Mouse (Mus musculus) heart, embryonic 11.5 days (tissue): ENCODE results near the gene Banp. TPM values are rescaled to one million over a fixed set of nuclear protein-coding genes. Genes with fewer than 3 reads are reported as not detected.

ENCODE experiments used
- ATAC-seq: fragments of 200-750 bp; cut with Nextera tagmentation; replicated peaks from 2 replicates; pipeline ENCODE4 v1.8.0; 2017; ENCODE audit warnings: moderate library complexity; ENCODE audit not compliant: insufficient number of reproducible peaks, low FRiP score, low TSS enrichment
- H3K27ac ChIP-seq: fragments of 300-500 bp; sonication (generic); 2 replicates; pipeline ENCODE4 v1.5.1; 2014; ENCODE audit warnings: mild to moderate bottlenecking, low read depth, low read length
- H3K27me3 ChIP-seq: fragments of 300-500 bp; sonication (generic); 2 replicates; pipeline ENCODE4 v1.6.1; 2014; ENCODE audit warnings: mild to moderate bottlenecking, low read length, mixed read lengths; ENCODE audit not compliant: control insufficient read depth, insufficient read depth
- H3K36me3 ChIP-seq: fragments of 300-500 bp; sonication (generic); 2 replicates; pipeline ENCODE4 v1.6.1; 2014; ENCODE audit warnings: mild to moderate bottlenecking, low read length, moderate library complexity, mixed read lengths; ENCODE audit not compliant: control insufficient read depth, insufficient read depth
- H3K4me1 ChIP-seq: fragments of 300-500 bp; sonication (generic); 2 replicates; pipeline ENCODE4 v1.6.1; 2014; ENCODE audit warnings: low read length; ENCODE audit not compliant: control insufficient read depth, insufficient read depth
- H3K4me2 ChIP-seq: fragments of 300-500 bp; sonication (generic); 2 replicates; pipeline ENCODE4 v1.6.1; 2014; ENCODE audit warnings: mild to moderate bottlenecking, moderate library complexity
- H3K4me3 ChIP-seq: fragments of 300-500 bp; sonication (generic); 2 replicates; pipeline ENCODE4 v1.5.1; 2014; ENCODE audit warnings: low read depth, low read length
- H3K9ac ChIP-seq: fragments of 300-500 bp; sonication (generic); 2 replicates; pipeline ENCODE4 v1.6.1; 2014; ENCODE audit warnings: mild to moderate bottlenecking, low read depth, low read length, moderate library complexity
- H3K9me3 ChIP-seq: fragments of 300-500 bp; sonication (generic); replicated peaks from 2 replicates; pipeline ENCODE4 v1.6.1; 2016; ENCODE audit warnings: low read length; ENCODE audit not compliant: control insufficient read depth
- WGBS: fragments of 180-500 bp; shearing (Covaris S2); extraction: QIAGEN DNeasy Blood & Tissue Kit; methylation state at CpG from one replicate; pipeline ENCODE4 v1.1.7; 2014; ENCODE audit not compliant: insufficient replicate concordance; 5-methylcytosine and 5-hydroxymethylcytosine counted together
- polyA plus RNA-seq: library from polyadenylated mRNA; unstranded; fragments of >200 nt; fragmentation: Nextera tagmentation; extraction: Ambion mirVana; gene quantifications from 2 replicates; pipeline ENCODE4 v1.2.1, GENCODE M21; 2014

The Banp gene
- 39.7 and 40.1 TPM in 2 replicates for polyA plus RNA-seq

DNA sequence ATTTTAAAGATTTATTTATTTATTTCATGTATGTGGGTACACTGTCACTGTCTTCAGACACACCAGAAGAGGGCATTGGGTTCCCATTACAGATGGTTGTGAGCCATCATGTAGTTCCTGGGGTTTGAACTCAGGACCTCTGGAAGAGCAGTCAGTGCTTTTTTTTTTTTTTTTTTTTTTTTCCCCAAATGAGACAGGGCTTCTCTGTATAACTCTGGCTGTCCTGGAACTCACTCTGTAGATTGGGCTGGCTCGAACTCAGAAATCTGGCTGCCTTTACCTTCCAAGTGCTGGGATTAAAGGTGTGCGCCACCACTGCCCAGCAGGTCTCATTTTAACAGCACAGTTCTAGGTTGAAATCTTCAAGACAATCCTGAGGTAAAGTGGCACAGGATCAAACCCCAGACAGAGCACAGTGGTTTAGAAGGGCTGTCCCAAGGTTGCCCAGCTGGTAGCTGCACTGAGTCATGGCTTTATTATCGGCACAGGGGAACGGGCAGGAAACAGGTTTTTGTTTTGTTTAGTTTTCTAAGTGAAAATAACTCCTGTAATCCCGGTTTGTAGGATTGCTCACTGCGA is at the start of gene Banp:
TSS of gene Banp (plus strand) at position 529 of the 579 bp plus-strand sequence.
- 62% methylated on average over 6 of the region's 6 CpGs for WGBS
- peak within 1 kb of the TSS; percentile 97 for H3K27ac ChIP-seq
- H3K4me2 ChIP-seq = peak within 1 kb of the TSS; percentile 95
- no peaks in the 10 kb centered on the region for H3K9me3 ChIP-seq
- H3K9ac ChIP-seq = peak within 1 kb of the TSS; percentile 92
- H3K4me3 ChIP-seq = peak within 1 kb of the TSS; percentile 74
- no peak for ATAC-seq
- H3K4me1 ChIP-seq = peaks cover 25% of the 10 kb centered on the region
- no peaks in the 10 kb centered on the region for H3K27me3 ChIP-seq
- 0 out of 2 replicates have a peak, but pooled peaks cover 3% of the 10 kb centered on the region for H3K36me3 ChIP-seq

DNA sequence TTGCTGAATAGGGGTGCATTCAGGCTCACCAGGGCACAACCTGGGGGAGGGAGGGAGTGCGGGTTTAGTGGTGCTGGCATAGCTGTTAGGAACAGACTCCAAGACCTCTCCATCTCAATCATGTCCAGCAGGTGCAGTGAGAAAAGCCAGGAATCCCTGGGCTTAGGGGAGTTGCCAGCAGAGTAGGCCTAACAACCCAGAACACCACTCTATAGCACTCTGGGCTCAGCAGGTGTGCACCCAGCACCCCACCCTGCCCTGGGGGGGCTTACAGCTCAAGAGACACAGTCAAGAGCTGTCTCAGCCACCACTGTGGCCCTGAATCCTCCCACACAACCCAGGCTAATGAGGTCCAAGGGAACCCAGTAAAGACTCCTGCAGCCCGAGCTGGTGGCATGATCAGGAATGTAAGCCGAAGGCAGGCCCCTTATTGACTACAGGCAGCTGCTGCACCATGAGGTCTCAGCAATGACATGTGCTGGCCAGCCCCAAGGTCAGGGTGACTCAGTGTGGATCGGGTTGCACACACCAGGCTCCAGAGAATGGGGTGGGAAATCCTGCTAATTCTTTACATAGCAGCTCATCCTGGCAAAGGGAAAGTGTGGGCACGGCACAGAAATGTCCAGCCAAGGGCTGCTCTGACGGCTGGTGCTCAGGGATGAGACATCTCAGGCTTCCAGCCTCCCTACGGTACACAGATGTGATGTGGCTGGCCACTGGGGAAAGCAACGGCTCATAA is 47.9 kb upstream of the Banp start:
- Histone ChIP-seq H3K36me3 (no peaks in the 10 kb centered on the region), H3K4me3 (no peak overlapping the region), H3K27me3 (no peaks in the 10 kb centered on the region), H3K9me3 (no peaks in the 10 kb centered on the region), H3K4me1 (peaks cover 52% of the 10 kb centered on the region), H3K9ac (peak overlapping the region; percentile 47), H3K27ac (peak overlapping the region; percentile 18; the same call in 1 of the 2 replicates), H3K4me2 (no peak overlapping the region)
- ATAC-seq = no peak
- WGBS = 47% methylated on average over 8 of the region's 8 CpGs

DNA sequence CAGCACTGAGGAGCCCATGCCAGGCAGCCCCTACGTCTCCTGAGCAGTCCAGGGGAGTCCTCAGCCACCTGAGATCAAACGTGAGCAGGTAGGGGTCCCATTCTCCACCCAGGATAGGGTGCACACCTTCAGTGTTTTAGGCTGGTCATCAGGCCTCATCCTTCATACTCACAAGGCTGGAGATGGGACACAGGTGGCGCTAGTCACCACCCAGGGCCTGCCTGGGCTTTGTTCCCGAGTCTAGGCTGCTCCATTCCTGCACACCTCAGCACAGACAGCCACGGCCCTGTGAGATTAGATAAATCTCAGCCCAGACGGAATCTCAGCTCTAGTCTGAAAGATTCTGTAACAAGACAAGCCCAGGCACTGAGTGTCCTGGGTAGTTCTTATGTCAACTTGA is 45.6 kb upstream of the Banp start:
- H3K4me3 ChIP-seq = no peak overlapping the region
- no peak overlapping the region for H3K9ac ChIP-seq
- no peaks in the 10 kb centered on the region for H3K9me3 ChIP-seq
- no peak overlapping the region for H3K27ac ChIP-seq
- 53% methylated on average over 6 of the region's 6 CpGs for WGBS
- peaks cover 29% of the 10 kb centered on the region for H3K4me1 ChIP-seq
- H3K27me3 ChIP-seq = no peaks in the 10 kb centered on the region
- no peak overlapping the region for H3K4me2 ChIP-seq
- ATAC-seq = no peak
- H3K36me3 ChIP-seq = no peaks in the 10 kb centered on the region

DNA sequence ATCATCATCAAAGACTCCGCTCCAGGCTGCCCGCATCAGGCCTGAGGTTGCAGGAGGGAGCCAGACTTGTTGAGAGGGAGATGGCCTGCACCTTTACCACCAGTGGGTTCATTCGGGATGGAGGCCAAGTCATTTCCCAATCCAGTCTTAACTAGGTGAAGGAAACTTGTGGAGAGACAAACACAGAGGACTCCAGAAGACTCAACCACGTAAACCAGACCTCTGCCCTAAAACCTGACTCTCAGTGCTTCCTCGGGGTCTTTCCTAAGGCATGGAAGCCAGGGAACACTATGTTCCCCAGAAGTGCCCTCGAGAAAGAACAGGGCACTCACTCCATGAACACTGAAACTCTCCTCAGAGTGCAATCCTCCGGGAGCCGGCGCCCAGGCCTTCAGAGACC is 44.6 kb upstream of the Banp start:
- peaks cover 30% of the 10 kb centered on the region for H3K4me1 ChIP-seq

DNA sequence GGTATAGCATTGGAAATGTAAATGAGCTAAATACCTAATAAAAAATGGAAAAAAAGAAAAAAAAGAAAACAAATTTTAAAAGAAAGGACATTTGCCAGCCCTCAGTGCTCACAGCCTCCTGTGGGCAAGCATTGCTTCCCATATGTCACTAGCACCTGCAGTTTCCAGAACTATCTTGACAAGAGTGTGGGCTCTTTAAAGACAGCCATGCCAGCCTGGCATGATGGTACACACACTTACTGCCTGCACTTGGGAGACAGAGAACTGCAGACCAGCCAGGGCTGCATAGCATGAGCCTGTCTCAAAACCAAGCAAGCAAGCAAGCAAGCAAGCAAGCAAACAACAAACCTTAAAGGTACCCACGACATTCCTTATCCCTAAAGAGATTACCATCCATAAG is 44.1 kb upstream of the Banp start:
- no peak for ATAC-seq
- no peaks in the 10 kb centered on the region; the same call in 1 of the 2 replicates for H3K27me3 ChIP-seq
- H3K9ac ChIP-seq = peak overlapping the region; percentile 74; the same call in 1 of the 2 replicates
- H3K4me2 ChIP-seq = peak overlapping the region; percentile 96
- H3K36me3 ChIP-seq = no peaks in the 10 kb centered on the region
- H3K4me1 ChIP-seq = peaks cover 30% of the 10 kb centered on the region
- peak overlapping the region; percentile 73 for H3K4me3 ChIP-seq
- WGBS = 48% methylated on average over 1 of the region's 1 CpGs
- no peaks in the 10 kb centered on the region for H3K9me3 ChIP-seq
- H3K27ac ChIP-seq = no peak overlapping the region

More for the DNA sequence above, 44.6 kb upstream of the Banp start:
- Histone ChIP-seq H3K9me3 (no peaks in the 10 kb centered on the region), H3K36me3 (no peaks in the 10 kb centered on the region), H3K4me2 (peak overlapping the region; percentile 96; the same call in 1 of the 2 replicates), H3K27ac (no peak overlapping the region), H3K9ac (no peak overlapping the region), H3K4me3 (no peak overlapping the region), H3K27me3 (no peaks in the 10 kb centered on the region; the same call in 1 of the 2 replicates)
- ATAC-seq = no peak
- 85% methylated on average over 9 of the region's 9 CpGs for whole genome bisulfite sequencing

DNA sequence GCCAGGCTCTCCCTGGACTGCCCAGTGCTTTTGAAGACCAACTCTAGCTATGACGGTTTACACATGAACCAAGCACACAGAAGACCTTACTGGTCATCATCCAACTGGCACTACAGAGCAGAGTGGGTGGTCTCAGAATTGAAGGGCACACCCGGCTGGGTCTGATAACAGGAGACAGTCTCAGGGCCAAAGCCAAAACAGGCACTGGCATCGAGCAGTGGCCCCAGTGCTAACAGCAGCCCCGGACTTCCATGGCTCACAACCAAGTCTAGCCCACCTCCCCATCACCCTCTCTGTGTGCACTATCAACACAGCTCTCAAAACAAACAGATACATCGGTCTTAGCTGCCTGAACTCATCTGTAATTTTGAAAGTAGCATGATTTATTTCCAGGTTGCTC is 43.7 kb upstream of the Banp start:
- Histone ChIP-seq H3K4me3 (peak overlapping the region; percentile 73), H3K4me2 (peak overlapping the region; percentile 96), H3K9ac (peak overlapping the region; percentile 74), H3K27me3 (no peaks in the 10 kb centered on the region; the same call in 1 of the 2 replicates), H3K27ac (no peak overlapping the region), H3K36me3 (no peaks in the 10 kb centered on the region), H3K9me3 (no peaks in the 10 kb centered on the region), H3K4me1 (peaks cover 30% of the 10 kb centered on the region)
- ATAC-seq = no peak
- WGBS = 32% methylated on average over 5 of the region's 5 CpGs

DNA sequence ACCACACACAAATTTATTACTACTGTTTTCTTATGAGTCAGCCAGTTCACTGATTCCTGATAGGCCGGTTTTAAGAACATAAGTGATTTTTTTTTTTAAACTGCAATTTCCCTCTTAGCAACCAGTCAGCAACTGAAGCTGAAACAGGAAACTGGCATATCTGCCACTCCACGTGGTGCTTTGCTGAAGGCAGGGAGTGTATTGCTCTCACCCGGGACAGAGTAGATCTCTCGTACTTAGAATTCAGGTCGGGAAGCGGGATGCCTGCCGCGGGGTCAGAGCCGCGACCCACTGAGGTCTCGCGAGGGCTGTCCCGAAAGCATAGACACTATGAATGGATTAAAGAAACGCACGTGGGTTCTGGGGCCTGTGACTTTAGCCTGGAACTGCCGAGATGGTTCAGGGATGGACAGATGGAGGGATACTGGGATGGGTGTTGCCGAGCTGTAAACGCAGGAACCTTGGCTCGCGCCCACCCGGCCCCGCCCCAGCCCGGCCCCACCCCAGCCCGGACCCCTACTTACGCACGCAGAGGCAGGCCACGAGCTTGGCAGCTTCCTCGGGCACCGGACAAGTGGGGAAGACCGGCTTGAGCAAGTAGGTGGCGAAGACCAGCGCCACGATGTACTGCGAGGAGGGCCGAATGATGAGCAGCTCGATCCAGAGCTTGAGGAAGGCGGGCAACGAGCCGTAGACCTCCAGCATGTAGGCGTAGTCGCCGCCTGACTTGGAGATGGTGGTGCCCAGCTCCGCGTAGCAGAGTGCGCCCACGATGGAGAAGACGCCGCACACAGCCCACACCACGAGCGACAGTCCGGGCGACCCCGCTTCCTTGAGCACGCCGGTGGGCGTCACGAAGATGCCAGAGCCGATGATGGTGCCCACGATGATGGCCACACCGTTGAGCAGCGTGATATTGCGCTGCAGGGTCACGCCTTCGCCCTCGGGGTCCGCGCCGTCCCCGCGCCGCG is 42.7 kb upstream of the Banp start:
- Histone ChIP-seq H3K27ac (no peak overlapping the region), H3K9me3 (no peaks in the 10 kb centered on the region), H3K9ac (peak overlapping the region; percentile 74), H3K36me3 (no peaks in the 10 kb centered on the region), H3K4me2 (peak overlapping the region; percentile 96), H3K4me1 (peaks cover 24% of the 10 kb centered on the region), H3K4me3 (peak overlapping the region; percentile 73), H3K27me3 (no peaks in the 10 kb centered on the region; the same call in 1 of the 2 replicates)
- ATAC-seq = peak; percentile 10; the same call in 1 of the 2 replicates
- under 1% methylated on average over 72 of the region's 72 CpGs for WGBS
